Mouse (Mus musculus) retina, adult 2 months (tissue): ENCODE results near the gene Sctr.

Experiments
- DNase-seq: peaks from one replicate; pipeline ENCODE4 v3.0.0-alpha.2; 2012; ENCODE audit warnings: low read depth, low spot score

Sctr gene

GRCm38 (mm10) chr1:120027693-120028092, 21.0 kb downstream of the Sctr start:
- no peak for DNase-seq

GRCm38 (mm10) chr1:120030474-120030873, 23.8 kb downstream of the Sctr start:
- DNase-seq = no peak

DNA sequence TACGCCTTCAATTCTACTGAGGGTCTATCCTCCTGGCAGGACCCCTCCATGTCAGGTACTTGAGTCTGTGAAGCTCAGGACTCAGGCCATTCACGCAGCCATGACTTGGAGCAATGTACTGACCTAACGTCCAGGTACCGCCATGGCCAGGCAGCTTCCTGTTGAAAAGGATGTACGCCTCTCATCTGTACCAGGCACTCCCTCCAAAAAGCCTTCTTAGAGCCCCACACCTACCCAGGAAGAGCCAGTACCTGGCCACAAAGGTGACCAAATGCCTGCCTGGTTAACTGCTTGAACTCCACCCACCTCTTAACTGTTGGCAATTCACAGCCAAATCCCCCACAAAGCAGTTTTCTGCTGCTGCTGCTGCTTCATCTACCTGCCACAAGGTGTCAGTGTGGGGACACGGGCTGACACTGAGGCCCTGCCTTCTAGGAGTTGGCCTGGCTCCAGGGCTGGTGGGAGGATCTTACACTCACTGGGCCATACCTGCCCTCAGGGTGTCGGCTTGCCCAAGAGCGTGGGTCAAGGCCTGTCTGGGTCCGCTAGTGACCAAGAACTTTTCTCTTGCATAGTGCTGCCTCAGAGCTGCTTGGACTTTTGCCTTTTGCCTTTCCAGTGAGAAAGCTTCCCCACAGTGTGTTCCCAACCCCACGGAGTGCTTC, 26.2 kb downstream of the Sctr start:
- peak; percentile 40 for DNase-seq

- DNase-seq = no peak
Measured at GRCm38 (mm10) chr1:120033469-120033854, 26.8 kb downstream of the Sctr start.

GRCm38 (mm10) chr1:120034793-120035192, 28.1 kb downstream of the Sctr start:
- no peak for DNase-seq

DNA sequence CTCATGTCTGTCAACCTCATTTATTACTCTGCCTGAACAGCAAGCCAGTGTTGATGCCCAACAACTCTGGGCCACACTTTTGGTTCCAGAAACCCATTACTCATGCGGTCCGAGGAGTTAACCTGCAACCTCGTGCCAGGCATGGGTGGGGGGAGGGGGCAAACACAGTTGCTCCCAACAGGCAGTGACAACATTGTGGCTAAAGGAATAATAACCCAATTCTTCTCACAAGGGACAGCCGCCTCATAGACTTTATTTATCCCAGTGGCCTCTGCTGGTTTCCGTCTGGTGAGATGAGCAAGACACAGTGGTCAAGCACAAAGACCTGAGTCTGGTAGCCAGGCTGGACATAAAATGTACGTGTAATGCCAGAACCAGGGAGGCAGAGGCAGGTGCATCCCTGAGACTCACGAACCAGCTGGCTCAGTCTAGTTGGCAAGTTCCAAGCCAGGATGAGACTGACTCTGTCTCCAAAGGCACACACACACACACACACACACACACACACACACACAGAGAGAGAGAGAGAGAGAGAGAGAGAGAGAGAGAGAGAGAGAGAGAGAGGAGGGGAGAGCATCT, 28.9 kb downstream of the Sctr start:
- DNase-seq = no peak

DNA sequence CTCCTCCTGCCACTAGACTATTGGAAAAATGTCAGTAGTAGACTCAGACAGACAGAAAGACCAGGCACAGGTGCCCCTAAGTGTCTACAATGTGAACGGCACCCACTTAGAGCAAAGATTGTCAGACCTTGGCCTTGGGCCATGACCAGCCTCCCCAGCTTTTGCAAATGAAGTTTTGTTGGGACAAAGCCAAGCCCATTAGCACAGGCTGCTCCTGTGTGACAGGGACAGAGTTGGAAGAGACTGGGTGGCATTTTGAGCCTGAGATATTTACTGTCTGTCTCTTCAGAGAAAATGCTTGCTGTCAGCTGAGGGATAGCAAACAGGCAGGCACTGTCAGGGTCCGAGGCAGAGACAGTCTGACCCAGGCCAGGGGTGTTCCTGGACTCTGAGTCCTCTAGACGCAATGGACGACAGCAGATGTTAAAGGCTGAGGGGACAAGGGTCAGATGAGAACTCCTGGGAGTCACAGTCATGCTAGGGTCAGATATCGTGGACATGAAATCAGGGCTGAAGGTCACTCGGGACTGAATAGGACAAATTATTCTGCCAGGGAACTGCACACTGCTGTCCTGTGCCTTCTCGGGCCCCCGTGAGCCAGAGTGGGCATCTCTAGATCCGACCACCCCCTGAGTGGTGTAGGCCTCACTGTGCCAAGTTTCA, 30.5 kb downstream of the Sctr start:
- DNase-seq = no peak

- no peak for DNase-seq
Measured at GRCm38 (mm10) chr1:120038594-120038993, 31.9 kb downstream of the Sctr start.

DNA sequence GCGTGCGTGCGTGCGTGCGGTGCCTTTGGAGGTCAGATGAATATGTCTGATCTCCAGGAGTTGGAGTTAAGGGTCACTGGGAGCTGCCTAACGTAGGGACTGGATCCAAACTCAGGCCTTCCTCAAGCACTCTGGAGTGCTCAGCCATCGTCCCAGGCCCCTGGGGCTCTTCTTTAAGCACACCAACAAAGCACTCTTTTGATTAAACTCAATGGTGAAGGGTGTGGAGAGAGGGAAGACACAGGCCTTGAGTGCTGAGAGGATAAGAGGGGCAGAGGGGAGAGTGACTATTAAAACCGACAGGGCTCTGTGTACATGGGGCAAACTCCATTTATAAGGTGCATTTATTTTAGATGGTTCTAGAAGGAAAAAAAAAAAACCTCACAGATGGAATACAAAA, 35.7 kb downstream of the Sctr start:
- DNase-seq = no peak

DNA sequence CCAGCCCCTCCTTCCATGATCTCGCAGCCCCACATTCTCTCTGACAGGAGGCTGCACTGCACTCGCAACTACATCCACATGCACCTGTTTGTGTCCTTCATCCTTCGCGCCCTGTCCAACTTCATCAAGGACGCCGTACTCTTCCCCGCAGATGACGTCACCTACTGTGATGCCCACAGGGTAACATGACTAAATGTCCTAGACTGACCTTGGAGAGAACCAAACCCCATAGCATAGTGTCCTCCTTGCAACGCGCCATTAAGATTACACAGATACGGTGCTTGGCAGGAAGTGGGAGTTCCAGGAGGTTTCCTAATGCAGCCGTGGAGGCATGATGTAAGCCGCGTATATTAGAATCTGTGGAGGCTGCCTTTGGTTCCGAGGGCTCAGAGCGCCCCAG, 37.9 kb downstream of the Sctr start:
- DNase-seq = no peak

GRCm38 (mm10) chr1:120047325-120047724, 40.6 kb downstream of the Sctr start:
- DNase-seq = no peak

- DNase-seq = no peak
Measured at GRCm38 (mm10) chr1:120051070-120051469, 44.4 kb downstream of the Sctr start.

DNA sequence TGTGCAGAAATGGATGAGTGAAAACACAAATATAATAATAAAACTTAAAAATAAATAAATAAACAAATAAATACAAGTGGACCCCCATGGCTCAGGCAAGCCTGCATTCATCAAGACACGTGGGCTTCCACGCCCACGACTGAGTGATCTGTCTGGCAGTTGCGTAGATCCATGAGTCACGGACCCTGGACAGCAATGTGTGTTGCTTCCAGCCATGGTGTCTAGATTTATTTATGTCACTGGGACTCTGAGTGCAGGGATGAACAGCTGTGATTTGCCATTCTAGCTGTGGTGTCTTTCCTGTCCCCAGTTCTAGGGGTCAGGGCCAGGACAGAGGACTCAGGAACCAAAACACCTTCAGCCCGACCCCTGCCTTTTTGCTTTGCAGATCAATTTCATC, 48.3 kb downstream of the Sctr start:
- no peak for DNase-seq

- no peak for DNase-seq
Measured at GRCm38 (mm10) chr1:120055475-120055874, 48.8 kb downstream of the Sctr start.

DNA sequence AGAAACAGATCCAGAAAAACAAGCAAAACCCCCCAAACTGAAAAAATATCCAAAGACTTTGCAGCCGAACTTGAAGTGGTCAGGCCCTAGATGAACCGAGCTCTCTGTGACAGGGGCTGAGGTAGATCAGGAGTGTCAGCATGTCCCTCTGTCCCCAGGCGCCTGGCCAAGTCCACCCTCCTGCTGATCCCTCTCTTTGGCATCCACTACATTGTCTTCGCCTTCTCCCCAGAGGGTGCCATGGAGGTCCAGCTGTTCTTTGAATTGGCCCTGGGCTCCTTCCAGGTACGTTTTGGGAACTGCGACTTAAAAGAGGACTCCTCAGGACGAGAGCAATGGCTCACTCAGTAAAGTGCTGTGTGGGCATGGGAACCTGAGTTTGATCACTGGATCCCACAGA, 49.5 kb downstream of the Sctr start:
- DNase-seq = no peak

DNA sequence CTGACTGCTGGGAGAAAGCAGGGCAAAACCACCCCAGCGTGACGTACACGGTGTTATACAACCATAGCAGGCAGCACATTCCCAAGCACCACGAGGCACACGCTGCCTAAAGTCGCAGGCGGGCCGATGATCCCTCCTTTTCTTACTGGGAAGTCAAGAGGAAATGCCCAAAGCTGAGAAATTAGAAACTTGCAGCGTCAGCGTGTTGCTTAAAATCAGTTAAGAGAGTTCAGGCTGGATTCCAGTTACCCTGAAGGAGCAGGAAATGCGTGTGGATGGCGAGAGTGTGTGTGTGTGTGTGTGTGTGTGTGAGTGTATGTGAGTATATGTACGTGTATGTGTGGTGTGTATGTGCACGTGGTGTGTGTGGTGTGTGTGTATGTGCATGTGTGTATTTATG, 50.4 kb downstream of the Sctr start:
- DNase-seq = no peak

- no peak for DNase-seq
Measured at GRCm38 (mm10) chr1:120057674-120058430, 51.2 kb downstream of the Sctr start.

DNA sequence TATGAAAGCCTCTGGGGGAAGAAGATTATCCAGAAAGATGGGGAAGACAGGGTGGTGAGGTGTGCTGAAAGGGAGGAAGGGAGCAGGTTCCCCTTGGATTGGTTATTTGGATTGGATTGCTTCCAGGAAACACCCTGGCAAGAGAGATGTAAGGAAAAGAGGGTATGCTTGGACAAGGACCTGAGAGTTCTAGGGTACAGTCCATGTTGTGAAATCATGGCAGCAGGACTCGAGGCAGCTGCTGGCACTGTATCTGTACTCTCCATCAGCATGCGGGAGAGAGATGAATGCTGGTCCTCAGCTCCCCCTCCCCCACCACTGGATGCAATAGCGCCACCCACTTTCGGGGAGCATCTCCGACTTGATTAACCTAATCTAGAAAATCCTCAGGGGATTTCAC, 54.0 kb downstream of the Sctr start:
- no peak for DNase-seq

DNA sequence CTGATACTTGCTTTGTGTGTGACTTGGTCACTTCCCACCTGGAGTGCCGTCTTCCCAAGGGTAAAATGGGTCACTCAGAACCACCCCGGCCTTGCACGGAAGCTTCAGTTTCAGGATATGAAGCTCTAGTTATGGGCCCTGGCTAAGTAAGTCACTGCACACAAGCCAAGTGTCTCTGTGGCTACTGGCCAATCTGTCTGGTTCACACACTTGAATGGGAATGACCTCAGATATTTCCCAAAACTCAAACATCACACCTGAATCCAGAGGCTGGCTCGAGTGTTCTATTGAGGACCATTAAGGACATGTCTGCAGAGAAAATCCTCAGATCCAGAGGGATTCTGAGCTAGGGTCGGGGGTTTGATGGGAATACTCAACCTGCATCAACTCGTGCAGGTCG, 55.5 kb downstream of the Sctr start:
- no peak for DNase-seq

DNA sequence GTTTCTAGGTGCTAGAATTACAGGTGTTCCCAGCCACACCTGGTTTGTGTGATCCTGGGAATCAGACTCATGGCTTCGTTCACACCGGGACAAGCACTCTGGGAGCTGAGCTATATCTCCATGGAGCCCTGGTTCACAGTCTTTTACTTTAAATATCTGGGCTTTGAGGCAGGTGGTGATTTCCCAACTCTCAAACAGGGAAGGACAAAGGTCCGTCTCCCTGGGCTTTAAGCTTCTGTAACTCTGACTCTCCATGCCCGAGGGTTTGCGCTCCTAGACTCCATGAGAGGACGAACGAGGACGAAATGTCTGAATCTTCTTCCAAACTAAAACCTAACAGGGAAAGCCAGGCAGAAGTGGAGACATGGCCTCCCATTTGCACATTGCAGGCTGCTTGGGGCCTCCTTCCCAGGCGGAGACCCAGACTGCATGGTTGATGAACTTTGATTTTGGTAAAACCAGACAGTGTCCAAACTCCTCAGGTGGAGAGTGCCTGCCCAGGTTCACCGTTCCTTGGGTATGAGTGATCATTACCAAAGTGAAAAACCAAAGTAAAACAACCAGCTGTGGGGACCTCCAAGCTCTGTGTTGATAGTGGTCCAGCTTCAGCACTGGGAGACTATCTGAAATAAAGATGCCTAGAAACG, 57.5 kb downstream of the Sctr start:
- DNase-seq = no peak

DNA sequence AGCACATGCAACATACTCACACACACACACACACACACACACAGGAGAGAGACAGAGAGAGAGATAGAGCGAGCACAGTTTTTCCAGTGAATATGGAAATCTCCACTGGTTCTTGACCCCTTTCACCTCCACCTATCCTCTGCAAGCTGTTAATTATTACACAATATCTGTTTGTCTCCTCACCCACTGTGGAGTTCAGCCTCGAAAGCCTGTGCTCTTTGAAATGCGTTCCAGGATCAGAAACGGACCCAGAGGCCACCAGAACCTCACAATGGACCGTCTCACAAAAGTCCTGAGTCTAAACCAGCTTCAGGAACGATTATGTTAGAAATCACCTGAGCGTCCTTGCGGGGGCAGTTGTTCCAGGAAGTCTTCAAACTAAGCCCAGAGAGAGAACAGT, 59.5 kb downstream of the Sctr start:
- no peak for DNase-seq

GRCm38 (mm10) chr1:120066625-120067024, 59.9 kb downstream of the Sctr start:
- no peak for DNase-seq
